Mouse (Mus musculus) bone marrow macrophage, adult 2 months (primary cell): ENCODE measurements around the gene Ctnna2.

ENCODE experiments used
- CTCF ChIP-seq: IDR thresholded peaks from 2 replicates; pipeline ENCODE4 v1.5.1; 2012; ENCODE audit warnings: low read depth, mild to moderate bottlenecking, low read length, moderate library complexity
- POLR2A ChIP-seq: IDR thresholded peaks from 2 replicates; pipeline ENCODE4 v1.6.1; 2012; ENCODE audit warnings: mild to moderate bottlenecking, low read depth, low read length, borderline replicate concordance

GRCm38 (mm10) chr6:77278794-77279193, 700.7 kb downstream of the Ctnna2 start:
- no peak for TF ChIP-seq CTCF
- no peak for TF ChIP-seq POLR2A
